Comparison of ENCODE assay signal across 17 mouse cellular contexts in genomic region chr12:79686594-79687325, GRCm38 (mm10).
DNase-seq lines count a peak whose midpoint lies in the region; ATAC-seq lines count a peak whose summit lies in the region.
"Had no signal": no experiment of that assay in that cellular context is flagged by ENCODE, and none has a peak within 500 bp of the region (broad histone marks: within the 10 kb centered on the region; RNA-seq: fewer than 3 reads in every experiment).

No protein-coding gene starts in this region.

- no peaks in the 10 kb centered on the region for H3K36me3 ChIP-seq in heart, embryonic 10.5 days
- no peaks in the 10 kb centered on the region for H3K36me3 ChIP-seq in midbrain, embryonic 10.5 days
- H3K36me3 ChIP-seq in midbrain, embryonic 13.5 days = no peaks in the 10 kb centered on the region
- H3K36me3 ChIP-seq: heart, embryonic 13.5 days; neural tube, embryonic 15.5 days; stomach, embryonic 15.5 days had no signal

- no peak overlapping the region for H3K4me3 ChIP-seq in heart, embryonic 10.5 days
- H3K4me3 ChIP-seq in midbrain, embryonic 10.5 days = no peak overlapping the region
- no peak overlapping the region for H3K4me3 ChIP-seq in midbrain, embryonic 13.5 days (replicated peaks)
- H3K4me3 ChIP-seq: gastrocnemius, adult 2 months; heart, embryonic 13.5 days; neural tube, embryonic 15.5 days; stomach, embryonic 15.5 days had no signal

- WGBS in heart, embryonic 10.5 days = 68% methylated on average over 9 of the region's 9 CpGs
- 55% methylated on average over 9 of the region's 9 CpGs for WGBS in midbrain, embryonic 10.5 days
- 48% methylated on average over 9 of the region's 9 CpGs for WGBS in midbrain, embryonic 13.5 days

- H3K4me1 ChIP-seq in heart, embryonic 10.5 days = peaks cover 38% of the 10 kb centered on the region; the same call in 1 of the 2 replicates
- H3K4me1 ChIP-seq in midbrain, embryonic 10.5 days = peaks cover 41% of the 10 kb centered on the region
- H3K4me1 ChIP-seq in midbrain, embryonic 13.5 days (replicated peaks) = peaks cover 9% of the 10 kb centered on the region
- H3K4me1 ChIP-seq: neural tube, embryonic 15.5 days had no signal

- no peak for ATAC-seq in midbrain, embryonic 13.5 days
- ATAC-seq in granulocyte monocyte progenitor cell, adult 5-6 weeks (replicated peaks; ENCODE audit: poor library complexity, severe bottlenecking) = peak; percentile 40
- ATAC-seq: hindbrain, postnatal 0 days had no signal

- no peak for DNase-seq in heart, embryonic 10.5 days (ENCODE audit: low spot score)
- no peak for DNase-seq in heart, postnatal 14 days
- no peak for DNase-seq in midbrain, embryonic 10.5 days (ENCODE audit: low spot score)
- no peak for DNase-seq in spleen, adult 18-20 months
- DNase-seq in left cerebral cortex, adult 18-20 months (ENCODE audit: low spot score in 2 of 2) = no peak
- no peak for DNase-seq in cerebellum, postnatal 14 days
- DNase-seq: cerebellum, adult 8-10 months; gastrocnemius, adult 2 months; lung, adult 2 months; right cerebral cortex, postnatal 14 days had no signal

- intact Hi-C loops in heart, postnatal 14 days (cut with DNase I) = no loop called here

- no peak overlapping the region for H3K9ac ChIP-seq in midbrain, embryonic 13.5 days (replicated peaks)
- H3K9ac ChIP-seq: heart, embryonic 13.5 days; neural tube, embryonic 15.5 days; stomach, embryonic 15.5 days had no signal

- H3K9me3 ChIP-seq in heart, embryonic 10.5 days = no peaks in the 10 kb centered on the region
- no peaks in the 10 kb centered on the region for H3K9me3 ChIP-seq in midbrain, embryonic 10.5 days (replicated peaks)
- no peaks in the 10 kb centered on the region for H3K9me3 ChIP-seq in midbrain, embryonic 13.5 days
- H3K9me3 ChIP-seq: heart, embryonic 13.5 days; neural tube, embryonic 15.5 days; stomach, embryonic 15.5 days had no signal

- H3K27ac ChIP-seq in heart, embryonic 10.5 days = 0 out of 2 replicates have a peak overlapping the region, but pooled peaks have one; percentile 19
- H3K27ac ChIP-seq in midbrain, embryonic 10.5 days (replicated peaks) = peak overlapping the region; percentile 73
- H3K27ac ChIP-seq in midbrain, embryonic 13.5 days = no peak overlapping the region
- H3K27ac ChIP-seq: gastrocnemius, adult 2 months; heart, embryonic 13.5 days; hindbrain, postnatal 0 days; neural tube, embryonic 15.5 days had no signal

- H3K4me2 ChIP-seq in midbrain, embryonic 13.5 days (replicated peaks) = no peak overlapping the region
- H3K4me2 ChIP-seq: heart, embryonic 13.5 days; neural tube, embryonic 15.5 days; stomach, embryonic 15.5 days had no signal

- no peaks in the 10 kb centered on the region for H3K27me3 ChIP-seq in heart, embryonic 10.5 days (ENCODE audit: insufficient read depth, poor library complexity, severe bottlenecking)
- H3K27me3 ChIP-seq in midbrain, embryonic 10.5 days (ENCODE audit: low read depth, poor library complexity, severe bottlenecking) = no peaks in the 10 kb centered on the region
- H3K27me3 ChIP-seq in midbrain, embryonic 13.5 days = no peaks in the 10 kb centered on the region
- H3K27me3 ChIP-seq: CH12.LX; heart, embryonic 13.5 days; neural tube, embryonic 15.5 days; stomach, embryonic 15.5 days had no signal
